Mouse (Mus musculus): ENCODE data around the gene Ccdc155. TPM values are rescaled to one million over a fixed set of nuclear protein-coding genes. Genes with fewer than 3 reads are reported as not detected.
A peak's percentile ranks its signal among the peaks of the same experiment; 100 is the strongest.

Gene Ccdc155
- polyA plus RNA-seq, 1 experiment from 2014 or later: 0.78 TPM

DNA sequence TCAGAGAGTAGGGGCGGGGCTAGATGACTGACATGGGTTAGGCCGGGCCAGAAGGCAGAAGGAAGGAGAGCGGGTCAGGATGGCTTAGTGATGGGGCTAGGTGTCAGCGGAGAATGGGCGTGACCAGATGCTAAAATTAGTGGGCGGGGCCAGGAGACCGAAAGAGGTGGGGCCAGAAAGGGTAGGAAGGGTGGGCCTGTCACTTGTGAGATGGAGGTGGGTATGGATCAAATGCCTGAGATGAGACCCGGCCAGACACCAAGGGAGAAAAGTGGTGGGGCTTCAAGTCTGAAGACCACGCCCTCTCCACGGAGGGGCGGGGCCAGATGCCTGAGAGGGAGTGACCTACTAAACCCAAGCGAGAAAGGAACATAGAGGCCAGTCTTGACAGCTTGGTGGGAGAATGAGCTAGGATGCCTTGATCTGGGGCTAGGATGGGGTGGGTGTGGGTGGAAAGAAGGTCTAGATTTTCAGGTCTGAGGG lies 70.1 kb downstream of the Ccdc155 start:
- no peak overlapping the region for H3K9ac ChIP-seq
- H3K27me3 ChIP-seq: 0 out of 2 replicates have a peak, but pooled peaks cover 4% of the 10 kb centered on the region
- peak; percentile 33; the same call in 1 of the 2 replicates for ATAC-seq (replicated peaks; ENCODE audit: low FRiP score)
- H3K4me3 ChIP-seq (replicated peaks): no peak overlapping the region; the same call in 1 of the 2 replicates
- no peak overlapping the region for H3K27ac ChIP-seq
- no peaks in the 10 kb centered on the region for H3K9me3 ChIP-seq (replicated peaks)
- no peaks in the 10 kb centered on the region for H3K36me3 ChIP-seq
- WGBS: 9% methylated on average over 12 of the region's 12 CpGs
- H3K4me2 ChIP-seq: peak overlapping the region; percentile 21
- H3K4me1 ChIP-seq: peaks cover 19% of the 10 kb centered on the region

Small RNAs within 50 kb of the gene (microRNA-seq; reads per million reads assigned to microRNA genes)
- gene Mir7055: not detected

Other genes with a start within 250 kb of the Ccdc155 start
- gene Cpt1c, start 230.0 kb downstream of the Ccdc155 start, polyA plus RNA-seq (2015; fragmentation: Nextera tagmentation; extraction: Ambion mirVana): 19.2 and 25.1 TPM in 2 replicates
- gene Prmt1, start 218.3 kb downstream of the Ccdc155 start, polyA plus RNA-seq (2015; fragmentation: Nextera tagmentation; extraction: Ambion mirVana): 704 and 710 TPM in 2 replicates
- 86.4 and 90.4 TPM in 2 replicates for gene Irf3, start 207.2 kb downstream of the Ccdc155 start, polyA plus RNA-seq (2015; fragmentation: Nextera tagmentation; extraction: Ambion mirVana)
- gene Bcl2l12, start 206.2 kb downstream of the Ccdc155 start, polyA plus RNA-seq (2015; fragmentation: Nextera tagmentation; extraction: Ambion mirVana): 60.7 and 66.5 TPM in 2 replicates
- gene Scaf1, start 188.5 kb downstream of the Ccdc155 start, polyA plus RNA-seq (2015; fragmentation: Nextera tagmentation; extraction: Ambion mirVana): 35.5 and 40.1 TPM in 2 replicates
- 32.6 and 43.2 TPM in 2 replicates for gene Rras, start 186.9 kb downstream of the Ccdc155 start, polyA plus RNA-seq (2015; fragmentation: Nextera tagmentation; extraction: Ambion mirVana)
- gene Prr12, start 152.0 kb downstream of the Ccdc155 start, polyA plus RNA-seq (2015; fragmentation: Nextera tagmentation; extraction: Ambion mirVana): 10.3 and 11.3 TPM in 2 replicates
- 71.5 and 79.5 TPM in 2 replicates for gene Nosip, start 142.5 kb downstream of the Ccdc155 start, polyA plus RNA-seq (2015; fragmentation: Nextera tagmentation; extraction: Ambion mirVana)
- gene Prrg2, start 142.2 kb downstream of the Ccdc155 start, polyA plus RNA-seq (2015; fragmentation: Nextera tagmentation; extraction: Ambion mirVana): 33.7 and 36.2 TPM in 2 replicates
- gene Rcn3, start 112.7 kb downstream of the Ccdc155 start, polyA plus RNA-seq (2015; fragmentation: Nextera tagmentation; extraction: Ambion mirVana): 322 and 362 TPM in 2 replicates
- 78.0 and 93.5 TPM in 2 replicates for gene Fcgrt, start 101.0 kb downstream of the Ccdc155 start, polyA plus RNA-seq (2015; fragmentation: Nextera tagmentation; extraction: Ambion mirVana)
- gene Rps11, start 80.5 kb downstream of the Ccdc155 start, polyA plus RNA-seq (2015; fragmentation: Nextera tagmentation; extraction: Ambion mirVana): 1,536 and 1,655 TPM in 2 replicates
- gene Rpl13a, start 76.1 kb downstream of the Ccdc155 start, polyA plus RNA-seq (2015; fragmentation: Nextera tagmentation; extraction: Ambion mirVana): 1,248 and 1,360 TPM in 2 replicates
- gene Gm45713, start 68.7 kb downstream of the Ccdc155 start, polyA plus RNA-seq (2015; fragmentation: Nextera tagmentation; extraction: Ambion mirVana): 0.44 TPM in 1 of 2 replicates, not detected in the other
- 1.9 and 7.5 TPM in 2 replicates for gene Flt3l, start 68.5 kb downstream of the Ccdc155 start, polyA plus RNA-seq (2015; fragmentation: Nextera tagmentation; extraction: Ambion mirVana)
- 107 and 108 TPM in 2 replicates for gene Pih1d1, start 50.6 kb downstream of the Ccdc155 start, polyA plus RNA-seq (2015; fragmentation: Nextera tagmentation; extraction: Ambion mirVana)
- gene Aldh16a1, start 50.3 kb downstream of the Ccdc155 start, polyA plus RNA-seq (2015; fragmentation: Nextera tagmentation; extraction: Ambion mirVana): 69.3 and 69.9 TPM in 2 replicates
- gene Slc17a7, start 40.9 kb downstream of the Ccdc155 start, polyA plus RNA-seq (2015; fragmentation: Nextera tagmentation; extraction: Ambion mirVana): 0.14 and 0.30 TPM in 2 replicates
- not detected in 2 replicates for gene Gfy, start 25.3 kb downstream of the Ccdc155 start, polyA plus RNA-seq (2015; fragmentation: Nextera tagmentation; extraction: Ambion mirVana)
- gene Pth2, start 23.9 kb downstream of the Ccdc155 start, polyA plus RNA-seq (2015; fragmentation: Nextera tagmentation; extraction: Ambion mirVana): not detected in 2 replicates
- 0.97 and 1.4 TPM in 2 replicates for gene Dkkl1, start 7.3 kb upstream of the Ccdc155 start, polyA plus RNA-seq (2015; fragmentation: Nextera tagmentation; extraction: Ambion mirVana)
- gene Tead2, start 10.9 kb upstream of the Ccdc155 start, polyA plus RNA-seq (2015; fragmentation: Nextera tagmentation; extraction: Ambion mirVana): 196 and 207 TPM in 2 replicates
- 1.2 and 2.4 TPM in 2 replicates for gene Cd37, start 34.2 kb upstream of the Ccdc155 start, polyA plus RNA-seq (2015; fragmentation: Nextera tagmentation; extraction: Ambion mirVana)
- 0.10 and 0.23 TPM in 2 replicates for gene Slc6a16, start 36.2 kb upstream of the Ccdc155 start, polyA plus RNA-seq (2015; fragmentation: Nextera tagmentation; extraction: Ambion mirVana)
- gene Slc6a21, start 72.6 kb upstream of the Ccdc155 start, polyA plus RNA-seq (2015; fragmentation: Nextera tagmentation; extraction: Ambion mirVana): not detected in 2 replicates
- 17.4 and 19.0 TPM in 2 replicates for gene Trpm4, start 128.9 kb upstream of the Ccdc155 start, polyA plus RNA-seq (2015; fragmentation: Nextera tagmentation; extraction: Ambion mirVana)
- gene Hrc, start 130.4 kb upstream of the Ccdc155 start, polyA plus RNA-seq (2015; fragmentation: Nextera tagmentation; extraction: Ambion mirVana): 2.1 and 2.5 TPM in 2 replicates
- gene Ppfia3, start 162.1 kb upstream of the Ccdc155 start, polyA plus RNA-seq (2015; fragmentation: Nextera tagmentation; extraction: Ambion mirVana): 6.7 and 7.5 TPM in 2 replicates
- gene Lin7b, start 165.7 kb upstream of the Ccdc155 start, polyA plus RNA-seq (2015; fragmentation: Nextera tagmentation; extraction: Ambion mirVana): 0.41 and 0.96 TPM in 2 replicates
- 225 and 242 TPM in 2 replicates for gene Snrnp70, start 190.8 kb upstream of the Ccdc155 start, polyA plus RNA-seq (2015; fragmentation: Nextera tagmentation; extraction: Ambion mirVana)
- not detected in 2 replicates for gene Kcna7, start 200.8 kb upstream of the Ccdc155 start, polyA plus RNA-seq (2015; fragmentation: Nextera tagmentation; extraction: Ambion mirVana)
- 1.1 and 1.4 TPM in 2 replicates for gene Ntf5, start 208.8 kb upstream of the Ccdc155 start, polyA plus RNA-seq (2015; fragmentation: Nextera tagmentation; extraction: Ambion mirVana)
- gene Lhb, start 215.9 kb upstream of the Ccdc155 start, polyA plus RNA-seq (2015; fragmentation: Nextera tagmentation; extraction: Ambion mirVana): not detected in 2 replicates
- gene Gys1, start 230.0 kb upstream of the Ccdc155 start, polyA plus RNA-seq (2015; fragmentation: Nextera tagmentation; extraction: Ambion mirVana): 37.6 and 40.8 TPM in 2 replicates
- 165 and 167 TPM in 2 replicates for gene Ruvbl2, start 233.2 kb upstream of the Ccdc155 start, polyA plus RNA-seq (2015; fragmentation: Nextera tagmentation; extraction: Ambion mirVana)